Mouse (Mus musculus): ENCODE data around the gene A3galt2.

The A3galt2 gene

DNA sequence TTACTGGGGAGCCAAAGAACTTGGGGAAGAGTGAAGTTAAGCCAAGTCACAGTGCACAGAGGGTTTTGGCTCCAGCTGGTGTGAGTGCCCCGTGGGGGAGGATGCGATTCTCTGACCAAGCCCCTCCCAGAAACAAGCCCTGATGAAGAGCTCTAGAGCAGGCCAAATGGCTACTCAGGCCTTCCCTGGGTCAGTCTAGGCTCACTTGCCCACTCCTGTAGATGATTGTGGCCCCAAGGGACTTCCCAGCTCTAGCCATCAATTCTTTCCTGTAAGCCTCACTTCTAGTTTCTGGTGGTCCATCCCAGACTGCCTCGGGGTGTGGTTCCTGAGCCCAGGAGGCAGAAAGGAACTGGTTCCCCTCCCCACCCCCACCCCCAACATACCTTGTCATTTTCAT, at the start of gene A3galt2:
Gene A3galt2, plus strand, starts transcription at position 301 of the 400 bp plus-strand sequence.
- no peak for DNase-seq (ENCODE audit: low read depth)

- no peak for DNase-seq (ENCODE audit: low read depth)
Measured at GRCm38 (mm10) chr4:128706626-128707025, 48.5 kb upstream of the A3galt2 start.

DNA sequence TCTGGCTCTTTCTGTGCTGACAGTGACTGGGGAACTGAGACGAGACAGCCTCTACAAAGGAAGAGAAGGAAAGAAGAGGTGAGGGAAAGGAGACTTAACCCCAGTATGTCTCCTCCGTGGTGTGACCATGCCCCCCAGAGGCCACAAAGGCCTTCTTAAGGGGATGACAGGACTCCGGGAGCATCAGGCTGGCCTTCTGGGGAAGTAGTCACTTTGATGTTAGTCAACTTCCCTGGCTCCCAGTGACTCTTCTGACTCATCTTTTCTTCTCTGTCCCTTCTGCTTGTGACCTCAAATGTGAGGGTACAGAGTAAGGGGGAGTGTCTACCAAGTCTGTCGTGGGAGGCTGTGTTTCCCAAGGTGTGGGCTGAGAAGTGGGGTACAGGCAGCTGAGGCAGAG, 47.8 kb upstream of the A3galt2 start:
- no peak for DNase-seq (ENCODE audit: low read depth)

GRCm38 (mm10) chr4:128709061-128709780, 45.9 kb upstream of the A3galt2 start:
- no peak for DNase-seq (ENCODE audit: low read depth)

GRCm38 (mm10) chr4:128709781-128710166, 45.4 kb upstream of the A3galt2 start:
- DNase-seq (ENCODE audit: low read depth), result no peak

- DNase-seq (ENCODE audit: low read depth), result no peak
Measured at GRCm38 (mm10) chr4:128710286-128710685, 44.9 kb upstream of the A3galt2 start.

GRCm38 (mm10) chr4:128710800-128711199, 44.4 kb upstream of the A3galt2 start:
- no peak for DNase-seq (ENCODE audit: low read depth)

- peak; percentile 94 for DNase-seq (ENCODE audit: low read depth)
Measured at GRCm38 (mm10) chr4:128711455-128712135, 43.6 kb upstream of the A3galt2 start.

- no peak for DNase-seq (ENCODE audit: low read depth)
Measured at GRCm38 (mm10) chr4:128712136-128712655, 43.0 kb upstream of the A3galt2 start.

DNA sequence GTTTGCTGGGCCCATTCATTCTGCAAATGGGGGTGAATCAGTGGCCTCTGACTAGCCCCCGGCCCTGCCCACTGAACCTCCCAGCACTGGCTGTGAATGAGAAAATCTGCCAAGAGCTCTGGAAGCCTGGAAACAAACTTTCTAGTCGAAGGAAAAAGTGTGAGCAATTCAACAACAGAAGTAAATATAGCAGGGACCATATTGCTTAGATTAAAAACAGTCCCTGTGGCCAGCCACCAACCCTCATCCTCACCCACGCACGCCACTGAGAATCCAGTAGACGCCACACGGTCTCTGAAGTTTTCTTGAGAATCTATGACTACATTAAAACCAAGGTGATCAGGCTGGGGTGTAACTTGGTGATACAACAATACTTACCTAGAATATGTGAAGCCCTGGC, 42.2 kb upstream of the A3galt2 start:
- DNase-seq (ENCODE audit: low read depth), result no peak

GRCm38 (mm10) chr4:128715241-128716204, 39.6 kb upstream of the A3galt2 start:
- DNase-seq (ENCODE audit: low read depth), result no peak

DNA sequence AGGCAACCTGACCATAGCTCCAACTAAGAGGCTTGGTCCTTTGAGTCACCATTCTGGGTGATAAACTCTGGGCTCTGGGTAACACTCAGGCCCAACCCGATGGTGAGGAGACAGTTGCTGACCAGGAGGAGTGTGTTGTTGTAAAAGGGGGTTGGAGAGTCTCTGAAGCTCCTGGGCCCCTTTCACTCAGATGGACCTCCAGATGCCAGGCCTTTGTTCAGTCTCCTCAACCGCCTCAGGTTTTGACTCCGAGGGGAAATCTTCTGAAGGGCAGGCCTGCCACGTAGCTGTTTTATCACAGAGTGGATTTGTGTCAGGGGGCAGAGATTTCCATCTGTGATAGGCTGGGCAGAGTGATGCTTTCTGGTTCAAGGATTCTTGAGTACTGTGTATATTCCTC, 38.9 kb upstream of the A3galt2 start:
- no peak for DNase-seq (ENCODE audit: low read depth)

DNA sequence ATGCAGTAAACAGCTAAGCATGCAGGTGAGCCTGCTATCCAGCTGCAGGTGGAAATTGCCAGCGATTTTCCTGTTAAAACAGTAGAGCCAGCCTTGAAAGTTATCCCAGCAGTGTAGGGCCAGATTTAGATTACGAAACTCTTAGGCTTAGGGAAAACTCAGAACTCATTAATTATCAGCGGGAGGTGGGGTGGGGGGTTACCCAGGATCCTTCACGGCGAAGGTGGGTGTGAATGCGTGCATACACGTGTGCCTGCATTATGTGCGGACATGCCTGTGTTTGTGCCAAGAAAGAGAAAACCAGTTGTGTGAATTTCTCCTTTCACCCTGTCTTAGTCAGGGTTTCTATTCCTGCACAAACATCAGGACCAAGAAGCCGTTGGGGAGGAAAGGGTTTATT, 38.4 kb upstream of the A3galt2 start:
- no peak for DNase-seq (ENCODE audit: low read depth)

- DNase-seq (ENCODE audit: low read depth), result no peak
Measured at GRCm38 (mm10) chr4:128720110-128720509, 35.1 kb upstream of the A3galt2 start.

DNA sequence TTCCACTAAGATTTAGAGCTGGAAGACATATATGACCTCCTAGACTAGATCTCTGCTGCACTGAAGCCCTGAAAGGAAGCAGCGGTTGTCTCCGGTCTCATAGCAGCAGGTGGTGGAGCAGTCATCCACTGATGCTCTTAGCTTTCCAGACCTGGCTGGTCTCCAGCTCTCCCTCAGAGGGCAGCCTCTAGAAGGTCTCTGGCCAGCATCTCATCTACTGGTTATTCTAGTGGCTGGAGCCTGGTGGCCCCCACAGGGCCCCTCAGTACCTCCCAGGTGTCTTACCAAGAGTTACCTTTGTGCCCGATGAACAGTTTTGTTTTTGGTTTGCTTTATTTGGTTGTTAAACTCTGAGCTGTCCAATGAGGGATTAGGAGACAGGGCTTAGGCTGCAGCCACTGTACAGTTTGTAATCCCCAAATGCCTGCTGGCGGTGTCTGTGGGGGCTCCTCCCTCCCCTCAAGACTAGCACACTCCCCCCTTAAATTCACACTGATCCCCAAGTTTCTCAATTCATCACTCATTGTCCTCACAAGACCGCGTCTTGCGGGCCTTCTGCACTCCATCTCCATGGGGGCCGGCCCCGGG, 34.0 kb upstream of the A3galt2 start:
- DNase-seq (ENCODE audit: low read depth), result no peak

DNA sequence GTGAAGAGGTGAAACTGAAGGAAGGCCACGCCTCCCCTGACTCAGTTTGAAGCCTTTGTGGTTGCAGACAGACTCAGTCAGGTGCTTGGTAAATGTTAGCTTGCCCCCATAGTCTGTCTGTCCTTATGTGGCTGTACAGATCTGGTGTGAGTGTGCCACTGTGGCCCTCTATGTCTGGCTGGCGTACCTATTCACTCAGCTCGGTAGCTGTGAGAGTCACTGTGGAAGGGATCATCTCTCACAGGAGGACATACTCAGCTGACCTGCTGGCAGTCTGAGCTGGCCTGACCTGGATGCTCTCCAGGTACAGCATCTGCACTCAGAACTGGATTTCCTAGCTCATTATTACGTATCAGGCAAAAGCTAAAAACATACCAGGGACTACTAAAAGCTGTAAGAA, 33.4 kb upstream of the A3galt2 start:
- no peak for DNase-seq (ENCODE audit: low read depth)

DNA sequence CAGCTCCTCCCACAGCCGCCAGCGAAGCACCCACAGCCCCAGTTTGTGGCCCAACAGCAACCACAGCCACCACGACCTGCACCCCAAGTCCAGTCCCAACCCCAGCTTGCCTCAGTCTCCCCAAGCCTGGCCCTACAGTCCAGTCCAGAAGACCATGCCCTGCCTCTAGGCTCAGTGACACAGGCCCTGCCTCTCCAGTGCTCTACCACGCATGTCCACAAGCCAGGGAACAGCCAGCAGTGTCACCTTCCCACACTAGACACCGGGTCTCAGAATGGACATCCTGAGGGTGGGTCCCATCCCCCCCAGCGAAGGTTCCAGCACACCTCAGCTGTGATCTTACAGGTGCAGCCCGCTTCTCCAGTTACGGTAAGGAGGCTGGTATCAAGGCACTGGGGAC, 32.2 kb upstream of the A3galt2 start:
- DNase-seq (ENCODE audit: low read depth), result no peak

- no peak for DNase-seq (ENCODE audit: low read depth)
Measured at GRCm38 (mm10) chr4:128723431-128723830, 31.7 kb upstream of the A3galt2 start.

- DNase-seq (ENCODE audit: low read depth), result no peak
Measured at GRCm38 (mm10) chr4:128724059-128724458, 31.1 kb upstream of the A3galt2 start.

GRCm38 (mm10) chr4:128727019-128727720, 28.0 kb upstream of the A3galt2 start:
- peak; percentile 58 for DNase-seq (ENCODE audit: low read depth)

- DNase-seq (ENCODE audit: low read depth), result no peak
Measured at GRCm38 (mm10) chr4:128727721-128728430, 27.3 kb upstream of the A3galt2 start.

Measured in c-Kit-positive CD71-positive TER-119-negative erythroid progenitor cells, embryonic 14.5 days (primary cell).